Mouse (Mus musculus) cerebellum, adult 2 months (tissue): ENCODE data around the gene Tanc1.

Source experiments
- CTCF ChIP-seq: fragments of 200-500 bp; IDR thresholded peaks from 2 replicates; pipeline ENCODE4 v1.5.1; 2011; ENCODE audit warnings: low read depth, mild to moderate bottlenecking, control low read depth, low read length, moderate library complexity, borderline replicate concordance; ENCODE audit not compliant: insufficient read depth
- POLR2A ChIP-seq: fragments of 200-500 bp; IDR thresholded peaks from 2 replicates; pipeline ENCODE4 v1.6.1; 2011; ENCODE audit warnings: low read length, control low read depth, borderline replicate concordance; ENCODE audit not compliant: insufficient read depth

DNA sequence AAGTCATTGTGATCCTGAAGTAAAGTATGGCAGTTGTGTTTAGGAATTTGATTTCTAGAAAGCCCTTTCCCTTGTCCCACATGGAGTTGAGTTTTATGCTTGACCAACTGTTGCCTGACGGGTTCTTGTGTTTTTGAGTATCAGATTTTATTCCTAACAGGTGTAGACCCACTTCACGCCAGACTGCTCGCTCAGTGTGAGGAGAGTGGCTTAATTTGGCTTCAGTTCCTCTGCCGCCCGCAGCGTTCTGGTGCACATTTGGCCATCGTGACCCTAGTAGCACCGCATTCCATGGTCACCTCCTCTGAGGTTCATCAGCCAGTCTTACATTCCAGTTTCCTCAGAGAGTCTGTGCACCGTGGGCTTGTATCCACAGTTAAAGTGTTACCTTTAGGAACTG, 88.1 kb downstream of the Tanc1 start:
- TF ChIP-seq POLR2A = no peak
- no peak for TF ChIP-seq CTCF
